Mouse (Mus musculus) thymus, adult 18-20 months (tissue): ENCODE measurements around the gene Olfr799.

ENCODE experiments used
- DNase-seq, 2 experiments: peaks; one replicate each; pipeline ENCODE4 v3.0.0; 2022; ENCODE audit warnings: mixed read lengths in 2 of 2

Gene Olfr799

GRCm38 (mm10) chr10:129637184-129637583 lies at the start of gene Olfr799:
TSS of gene Olfr799 (plus strand) at chr10:129637484.
- DNase-seq, result no peak

GRCm38 (mm10) chr10:129612470-129612869 lies 24.8 kb upstream of the Olfr799 start, which contains the start of gene Olfr796:
TSS of gene Olfr796 (minus strand) at chr10:129612570.
- DNase-seq, result no peak

GRCm38 (mm10) chr10:129621724-129622123 lies 15.6 kb upstream of the Olfr799 start:
- DNase-seq, result no peak

GRCm38 (mm10) chr10:129623251-129623650 lies 14.0 kb upstream of the Olfr799 start:
- DNase-seq, result no peak

- no peak for DNase-seq
Measured at GRCm38 (mm10) chr10:129627834-129628233, 9.4 kb upstream of the Olfr799 start, which contains the start of gene Olfr798. TSS of gene Olfr798 (minus strand) at chr10:129627934.

GRCm38 (mm10) chr10:129651763-129652162 lies 14.5 kb downstream of the Olfr799 start:
- DNase-seq, result no peak

GRCm38 (mm10) chr10:129657394-129657793 lies 20.1 kb downstream of the Olfr799 start, which contains the start of gene Olfr800:
TSS of gene Olfr800 (plus strand) at chr10:129657694.
- DNase-seq, result no peak

- DNase-seq, result no peak
Measured at GRCm38 (mm10) chr10:129673765-129674164, 36.5 kb downstream of the Olfr799 start, which contains the start of gene Olfr801. TSS of gene Olfr801 (minus strand) at chr10:129673865.

GRCm38 (mm10) chr10:129688069-129688468 lies 50.8 kb downstream of the Olfr799 start, which contains the start of gene Olfr802:
TSS of gene Olfr802 (minus strand) at chr10:129688169.
- no peak for DNase-seq

- no peak for DNase-seq
Measured at GRCm38 (mm10) chr10:129694186-129694585, 56.9 kb downstream of the Olfr799 start, which contains the start of gene Olfr803. TSS of gene Olfr803 (minus strand) at chr10:129694286.
